Mouse (Mus musculus): ENCODE measurements around the gene Paxx. TPM values are rescaled to one million over a fixed set of nuclear protein-coding genes. Genes with fewer than 3 reads are reported as not detected.

The Paxx gene
- total and polyA plus RNA-seq, 2 experiments from 2014 or later = 154 to 164 TPM

- no peak overlapping the region for H3K4me2 ChIP-seq (ENCODE audit: low read depth)
- WGBS = 67% methylated on average over 10 of the region's 10 CpGs
- H3K9ac ChIP-seq = 0 out of 2 replicates have a peak overlapping the region, but pooled peaks have one; percentile 22
- ATAC-seq = peak; percentile 83
- no peak for TF ChIP-seq CTCF (IDR thresholded peaks at IDR 0.05; ENCODE audit: low read depth)
- H3K4me3 ChIP-seq (ENCODE audit: low read depth, low read length) = no peak overlapping the region
- peaks cover 3% of the 10 kb centered on the region; the same call in 1 of the 2 replicates for H3K4me1 ChIP-seq (ENCODE audit: insufficient read depth)
- H3K36me3 ChIP-seq (ENCODE audit: insufficient read depth) = no peaks in the 10 kb centered on the region
- H3K27me3 ChIP-seq (ENCODE audit: insufficient read depth, low read length) = no peaks in the 10 kb centered on the region
- no peaks in the 10 kb centered on the region for H3K9me3 ChIP-seq (ENCODE audit: low read length)
- DNase-seq = peak; percentile 67
- peak overlapping the region; percentile 54 for H3K27ac ChIP-seq (ENCODE audit: low read depth, low read length)
Measured at GRCm38 (mm10) chr2:25468962-25469915, 8.3 kb upstream of the Paxx start.

DNA sequence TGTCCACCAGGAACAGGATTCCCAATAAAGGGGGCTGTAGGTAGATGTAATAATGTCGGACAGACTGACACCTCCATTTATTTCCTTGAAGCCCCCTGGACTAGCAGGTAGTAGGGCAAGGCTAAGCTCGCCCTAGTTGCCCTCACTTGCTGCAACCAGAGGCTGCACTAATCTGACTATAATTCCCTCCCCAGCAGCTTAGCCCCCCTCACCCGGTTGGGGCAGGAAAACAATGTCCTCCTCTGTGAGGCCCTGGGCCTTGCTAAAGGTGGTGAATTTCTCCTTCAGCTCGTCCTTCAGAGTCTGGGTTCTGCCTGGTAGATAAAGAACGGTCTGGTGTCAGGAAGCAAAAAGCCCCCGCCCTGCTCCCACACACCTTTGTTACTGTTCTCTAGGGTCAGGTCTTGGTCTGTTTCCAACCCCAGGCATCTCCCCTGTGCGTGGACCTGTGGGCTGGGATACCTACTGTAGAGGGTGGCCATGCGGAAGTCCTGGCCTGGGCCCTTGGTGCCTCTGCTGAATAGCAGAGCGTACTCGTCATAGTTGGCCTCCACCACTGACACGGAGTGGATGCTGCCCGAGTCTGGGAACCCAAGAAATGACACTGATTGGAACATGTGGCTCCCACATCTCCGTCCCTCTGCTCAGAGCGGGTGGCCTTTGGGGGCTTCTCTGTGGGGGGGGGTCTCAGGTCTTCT, 6.9 kb upstream of the Paxx start:
- H3K4me3 ChIP-seq (ENCODE audit: low read depth, low read length) = no peak overlapping the region
- H3K4me2 ChIP-seq (ENCODE audit: low read depth) = no peak overlapping the region
- no peaks in the 10 kb centered on the region for H3K9me3 ChIP-seq (ENCODE audit: low read length)
- H3K27me3 ChIP-seq (ENCODE audit: insufficient read depth, low read length) = no peaks in the 10 kb centered on the region
- H3K27ac ChIP-seq (ENCODE audit: low read depth, low read length) = no peak overlapping the region
- no peak for TF ChIP-seq CTCF (IDR thresholded peaks at IDR 0.05; ENCODE audit: low read depth)
- no peak overlapping the region for H3K9ac ChIP-seq
- ATAC-seq = no peak
- peaks cover 3% of the 10 kb centered on the region; the same call in 1 of the 2 replicates for H3K4me1 ChIP-seq (ENCODE audit: insufficient read depth)
- no peak for DNase-seq
- no peaks in the 10 kb centered on the region for H3K36me3 ChIP-seq (ENCODE audit: insufficient read depth)
- 71% methylated on average over 14 of the region's 14 CpGs for WGBS

DNA sequence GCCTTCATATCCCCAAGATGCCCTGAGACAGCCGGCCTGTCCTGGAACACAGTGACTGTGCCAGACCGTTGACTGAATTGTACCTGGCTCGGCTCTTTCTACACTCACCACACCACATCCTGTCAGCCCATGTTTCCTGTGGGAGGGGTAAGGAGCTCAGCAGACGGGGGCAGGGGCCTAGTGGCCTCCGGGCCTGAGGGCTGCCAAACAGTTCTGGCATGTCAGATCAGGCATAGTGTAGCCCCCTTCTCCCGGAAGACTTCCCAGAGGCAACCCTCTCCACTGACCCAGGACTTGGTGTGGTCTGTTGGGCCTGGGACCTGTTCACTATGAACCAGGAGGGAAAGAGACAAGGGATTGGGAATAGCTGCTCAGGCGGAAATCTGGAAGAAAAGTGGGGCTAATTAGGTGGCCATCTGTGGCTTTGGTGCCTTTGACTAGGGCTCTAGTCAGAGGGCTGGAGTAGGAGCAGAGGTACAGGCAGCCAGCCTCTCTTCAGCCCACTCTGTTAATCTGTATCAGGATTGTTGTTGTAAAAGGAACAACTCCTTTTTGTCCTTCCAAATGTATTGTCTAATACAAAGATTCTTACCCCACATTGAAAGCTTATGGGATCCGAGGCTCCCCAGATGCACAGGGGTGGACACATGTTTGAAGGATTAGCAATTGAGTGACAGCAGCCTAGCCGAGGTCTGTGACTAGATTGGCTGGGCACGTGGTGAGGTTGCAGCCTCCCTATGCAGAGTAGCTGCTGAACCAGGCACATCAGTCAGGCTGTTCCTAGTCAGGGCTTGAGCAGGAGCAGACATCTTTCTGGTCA, 5.1 kb upstream of the Paxx start:
- no peak overlapping the region for H3K4me3 ChIP-seq (ENCODE audit: low read depth, low read length)
- TF ChIP-seq CTCF (IDR thresholded peaks at IDR 0.05; ENCODE audit: low read depth) = no peak
- ATAC-seq = no peak
- WGBS = 31% methylated on average over 10 of the region's 10 CpGs
- H3K36me3 ChIP-seq (ENCODE audit: insufficient read depth) = no peaks in the 10 kb centered on the region
- H3K9ac ChIP-seq = no peak overlapping the region
- no peak for DNase-seq
- H3K27ac ChIP-seq (ENCODE audit: low read depth, low read length) = no peak overlapping the region
- H3K27me3 ChIP-seq (ENCODE audit: insufficient read depth, low read length) = no peaks in the 10 kb centered on the region
- H3K9me3 ChIP-seq (ENCODE audit: low read length) = no peaks in the 10 kb centered on the region
- peaks cover 5% of the 10 kb centered on the region; the same call in 1 of the 2 replicates for H3K4me1 ChIP-seq (ENCODE audit: insufficient read depth)
- no peak overlapping the region for H3K4me2 ChIP-seq (ENCODE audit: low read depth)

DNA sequence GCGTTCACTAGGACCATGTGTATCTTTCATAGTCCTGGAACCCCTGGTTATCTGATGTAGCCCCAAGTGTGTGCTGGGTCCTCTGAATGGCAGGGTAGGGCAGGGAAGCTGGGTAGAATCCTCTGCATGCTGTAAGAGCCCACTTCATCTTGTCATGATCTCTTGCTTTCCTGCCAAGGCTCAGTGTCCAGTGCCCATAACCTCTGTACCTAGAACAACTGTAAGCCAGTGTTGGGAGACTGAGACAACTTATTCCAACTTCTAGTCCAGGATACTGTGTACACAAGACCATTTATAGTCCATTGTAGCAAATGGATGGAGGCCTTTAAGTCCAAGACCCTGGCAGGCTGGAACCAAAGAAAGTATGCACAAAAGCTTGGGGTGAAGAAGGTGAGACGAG, 4.4 kb upstream of the Paxx start:
- ATAC-seq = no peak
- DNase-seq = no peak
- H3K9me3 ChIP-seq (ENCODE audit: low read length) = no peaks in the 10 kb centered on the region
- no peaks in the 10 kb centered on the region for H3K36me3 ChIP-seq (ENCODE audit: insufficient read depth)
- no peak overlapping the region for H3K27ac ChIP-seq (ENCODE audit: low read depth, low read length)
- 80% methylated on average over 2 of the region's 2 CpGs for WGBS
- no peaks in the 10 kb centered on the region for H3K27me3 ChIP-seq (ENCODE audit: insufficient read depth, low read length)
- H3K4me3 ChIP-seq (ENCODE audit: low read depth, low read length) = no peak overlapping the region
- H3K9ac ChIP-seq = no peak overlapping the region
- no peak overlapping the region for H3K4me2 ChIP-seq (ENCODE audit: low read depth)
- TF ChIP-seq CTCF (IDR thresholded peaks at IDR 0.05; ENCODE audit: low read depth) = no peak
- peaks cover 6% of the 10 kb centered on the region; the same call in 1 of the 2 replicates for H3K4me1 ChIP-seq (ENCODE audit: insufficient read depth)

DNA sequence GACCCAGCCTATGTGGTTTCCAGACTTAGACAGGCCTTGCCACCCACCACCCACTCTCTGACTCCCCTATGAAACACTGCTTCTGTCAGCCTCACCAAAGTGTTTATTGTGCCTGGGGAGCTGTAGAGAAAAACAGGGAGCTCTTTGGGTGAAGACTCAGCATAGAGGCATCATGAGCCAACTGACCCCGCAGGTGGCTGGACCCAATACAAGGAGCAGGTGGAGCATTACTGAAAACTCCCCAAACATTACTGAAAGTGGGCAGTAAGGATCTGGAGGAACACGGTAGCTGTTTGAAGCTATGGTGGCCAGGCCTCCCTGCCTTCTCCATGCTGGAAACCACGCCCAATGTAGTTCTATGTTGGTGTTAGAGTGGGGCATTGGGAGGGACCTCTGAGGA, 2.7 kb upstream of the Paxx start:
- Histone ChIP-seq H3K9ac (no peak overlapping the region), H3K36me3 (ENCODE audit: insufficient read depth) (peaks cover 7% of the 10 kb centered on the region), H3K4me3 (ENCODE audit: low read depth, low read length) (no peak overlapping the region), H3K9me3 (ENCODE audit: low read length) (no peaks in the 10 kb centered on the region), H3K4me1 (ENCODE audit: insufficient read depth) (peaks cover 13% of the 10 kb centered on the region; the same call in 1 of the 2 replicates), H3K27ac (ENCODE audit: low read depth, low read length) (no peak overlapping the region), H3K27me3 (ENCODE audit: insufficient read depth, low read length) (no peaks in the 10 kb centered on the region), H3K4me2 (ENCODE audit: low read depth) (no peak overlapping the region)
- DNase-seq (no peak), ATAC-seq (no peak)
- no peak for TF ChIP-seq CTCF (IDR thresholded peaks at IDR 0.05; ENCODE audit: low read depth)
- 91% methylated on average over 3 of the region's 3 CpGs for WGBS

DNA sequence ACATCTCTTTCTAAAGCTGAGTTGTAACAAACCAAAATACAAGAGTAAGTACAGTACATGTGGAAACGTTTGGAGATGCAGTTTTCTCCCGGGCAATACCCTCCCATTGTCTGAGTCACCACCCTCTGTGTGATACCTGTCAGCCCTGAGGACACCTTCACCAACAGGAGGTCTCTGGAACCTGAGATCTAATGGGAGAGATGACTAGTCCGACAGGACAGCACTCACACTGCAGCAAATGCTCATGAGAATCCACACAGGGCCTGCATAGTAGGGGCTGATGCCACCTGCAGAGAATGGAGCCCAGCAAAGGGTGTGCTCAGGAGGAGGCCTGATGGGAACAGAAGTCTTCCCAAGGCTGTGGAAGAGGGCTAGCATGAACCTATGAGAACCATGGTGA, 513 bp upstream of the Paxx start:
- ATAC-seq = peak; percentile 1; the same call in 1 of the 2 replicates
- WGBS = 22% methylated on average over 3 of the region's 3 CpGs

More for the DNA sequence above, 513 bp upstream of the Paxx start:
- H3K27me3 ChIP-seq (ENCODE audit: insufficient read depth, low read length) = no peaks in the 10 kb centered on the region
- peak overlapping the region; percentile 90 for H3K4me2 ChIP-seq (ENCODE audit: low read depth)
- peaks cover 13% of the 10 kb centered on the region; the same call in 1 of the 2 replicates for H3K4me1 ChIP-seq (ENCODE audit: insufficient read depth)
- TF ChIP-seq CTCF (IDR thresholded peaks at IDR 0.05; ENCODE audit: low read depth) = no peak
- peak overlapping the region; percentile 74 for H3K4me3 ChIP-seq (ENCODE audit: low read depth, low read length)
- H3K36me3 ChIP-seq (ENCODE audit: insufficient read depth) = peaks cover 19% of the 10 kb centered on the region
- no peak for DNase-seq
- H3K9ac ChIP-seq = peak overlapping the region; percentile 85
- H3K27ac ChIP-seq (ENCODE audit: low read depth, low read length) = peak overlapping the region; percentile 97
- H3K9me3 ChIP-seq (ENCODE audit: low read length) = no peaks in the 10 kb centered on the region

Measured in forebrain, postnatal 0 days (tissue).